Mouse (Mus musculus) myocyte (in vitro differentiated cells): ENCODE data around the gene Siglec1. TPM values are rescaled to one million over a fixed set of nuclear protein-coding genes. Genes with fewer than 3 reads are reported as not detected.

Experiments
- H3K27me3 ChIP-seq: one replicate; pipeline ENCODE4 v1.6.1; 2011; ENCODE audit not compliant: control insufficient read depth, insufficient read depth, insufficient read length
- H3K36me3 ChIP-seq: one replicate; pipeline ENCODE4 v1.6.1; 2011; ENCODE audit not compliant: control insufficient read depth, insufficient read depth
- H3K4me2 ChIP-seq: one replicate; pipeline ENCODE4 v1.6.1; 2011; ENCODE audit warnings: low read depth, control low read depth
- H3K4me3 ChIP-seq: one replicate; pipeline ENCODE4 v1.5.1; 2011; ENCODE audit warnings: mild to moderate bottlenecking, control low read depth, moderate library complexity
- H3K79me2 ChIP-seq: one replicate; pipeline ENCODE4 v1.6.1; 2011; ENCODE audit not compliant: control insufficient read depth, insufficient read depth
- H3ac ChIP-seq: one replicate; pipeline ENCODE4 v1.6.1; 2011; ENCODE audit not compliant: control insufficient read depth, insufficient read length
- CEBPB ChIP-seq: IDR thresholded peaks from 2 replicates; pipeline ENCODE4 v1.6.1; 2011; ENCODE audit warnings: mild to moderate bottlenecking, moderate library complexity; ENCODE audit not compliant: poor library complexity, insufficient read depth, severe bottlenecking
- E2F4 ChIP-seq: IDR thresholded peaks from one replicate; pipeline ENCODE4 v1.6.1; 2011; ENCODE audit warnings: mild to moderate bottlenecking, control low read depth, moderate library complexity; ENCODE audit not compliant: insufficient read depth
- MAX ChIP-seq: IDR thresholded peaks from one replicate; pipeline ENCODE4 v1.6.1; 2011; ENCODE audit warnings: low read depth, mild to moderate bottlenecking, control low read depth
- MYOD1 ChIP-seq, 3 experiments: IDR thresholded peaks; one replicate each; pipeline ENCODE4 v1.6.1; 2011; ENCODE audit warnings: control low read depth in 2 of 3, low read depth in 2 of 3, mild to moderate bottlenecking in 2 of 3, moderate library complexity in 1 of 3; ENCODE audit not compliant: insufficient read length in 2 of 3, control insufficient read depth in 1 of 3
- MYOG ChIP-seq, 3 experiments: IDR thresholded peaks; one replicate each; pipeline ENCODE4 v1.6.1; 2011; ENCODE audit warnings: control low read depth in 2 of 3, low read depth in 2 of 3, mild to moderate bottlenecking in 2 of 3; ENCODE audit not compliant: insufficient read length in 2 of 3, control insufficient read depth in 1 of 3, insufficient read depth in 1 of 3
- POLR2A ChIP-seq: IDR thresholded peaks from one replicate; pipeline ENCODE4 v1.6.1; 2011; ENCODE audit warnings: low read depth, mild to moderate bottlenecking, control low read depth, moderate library complexity; ENCODE audit not compliant: insufficient read length
- POLR2AphosphoS2 ChIP-seq: IDR thresholded peaks from one replicate; pipeline ENCODE4 v1.6.1; 2011; ENCODE audit warnings: low read depth, control low read depth; ENCODE audit not compliant: insufficient read length
- REST ChIP-seq: IDR thresholded peaks from one replicate; pipeline ENCODE4 v1.6.1; 2011; ENCODE audit warnings: mild to moderate bottlenecking, control low read depth, moderate library complexity; ENCODE audit not compliant: insufficient read depth, insufficient read length
- SRF ChIP-seq: IDR thresholded peaks from one replicate; pipeline ENCODE4 v1.6.1; 2011; ENCODE audit warnings: low read depth; ENCODE audit not compliant: control insufficient read depth, insufficient read length
- TCF12 ChIP-seq: IDR thresholded peaks from one replicate; pipeline ENCODE4 v1.6.1; 2011; ENCODE audit warnings: mild to moderate bottlenecking, control low read depth; ENCODE audit not compliant: poor library complexity, insufficient read depth, severe bottlenecking
- TCF3 ChIP-seq: IDR thresholded peaks from one replicate; pipeline ENCODE4 v1.6.1; 2011; ENCODE audit warnings: low read depth, control low read depth; ENCODE audit not compliant: insufficient read length
- USF1 ChIP-seq: IDR thresholded peaks from one replicate; pipeline ENCODE4 v1.6.1; 2011; ENCODE audit warnings: low read depth, mild to moderate bottlenecking, control low read depth, moderate library complexity
- polyA plus RNA-seq: library from polyadenylated mRNA; unstranded; fragments of >200 nt; fragmentation: generic; extraction: Trizol; gene quantifications from one replicate; pipeline ENCODE4 v1.2.1, GENCODE M21; 2012; ENCODE audit warnings: missing spikeins

Siglec1 gene
- polyA plus RNA-seq, 1 experiment = not detected

GRCm38 (mm10) chr2:131132930-131133547, 46.5 kb upstream of the Siglec1 start, which contains the start of gene Gm11037:
Gm11037 (plus strand) TSS chr2:131133497.
- TF ChIP-seq TCF3 (no peak), MYOG (IDR thresholded peaks at IDR 0.05; ENCODE audit: control insufficient read depth in 1 of 3, insufficient read depth in 1 of 3, insufficient read length in 2 of 3, low read depth in 2 of 3) (no peak), E2F4 (no peak), SRF (no peak), MYOD1 (IDR thresholded peaks at IDR 0.05; ENCODE audit: control insufficient read depth in 1 of 3, insufficient read length in 2 of 3, low read depth in 2 of 3) (no peak), MAX (no peak), USF1 (no peak), POLR2AphosphoS2 (no peak), POLR2A (no peak), REST (no peak), TCF12 (no peak), CEBPB (no peak)
- H3K27me3 ChIP-seq = no peaks in the 10 kb centered on the region
- no peak within 1 kb of the TSS for H3K4me3 ChIP-seq
- H3K36me3 ChIP-seq = no peaks in the 10 kb centered on the region
- no peak within 1 kb of the TSS for H3K4me2 ChIP-seq
- H3ac ChIP-seq = no peak within 1 kb of the TSS
- H3K79me2 ChIP-seq = no peaks in the 10 kb centered on the region

GRCm38 (mm10) chr2:131132111-131132888, 45.7 kb upstream of the Siglec1 start:
- H3K27me3 ChIP-seq = no peaks in the 10 kb centered on the region
- no peaks in the 10 kb centered on the region for H3K79me2 ChIP-seq
- no peak overlapping the region for H3ac ChIP-seq
- no peak overlapping the region for H3K4me3 ChIP-seq
- no peak for TF ChIP-seq USF1
- TF ChIP-seq E2F4 = no peak
- no peak for TF ChIP-seq POLR2A
- no peak for TF ChIP-seq TCF3
- no peak for TF ChIP-seq REST
- no peak for TF ChIP-seq POLR2AphosphoS2
- TF ChIP-seq MYOD1 (IDR thresholded peaks at IDR 0.05; ENCODE audit: control insufficient read depth in 1 of 3, insufficient read length in 2 of 3, low read depth in 2 of 3) = no peak
- TF ChIP-seq MAX = no peak
- TF ChIP-seq SRF = no peak
- TF ChIP-seq MYOG (IDR thresholded peaks at IDR 0.05; ENCODE audit: control insufficient read depth in 1 of 3, insufficient read depth in 1 of 3, insufficient read length in 2 of 3, low read depth in 2 of 3) = no peak
- no peak for TF ChIP-seq CEBPB
- no peak for TF ChIP-seq TCF12
- H3K4me2 ChIP-seq = no peak overlapping the region
- no peaks in the 10 kb centered on the region for H3K36me3 ChIP-seq

- Histone ChIP-seq H3K4me3 (no peak overlapping the region), H3K27me3 (no peaks in the 10 kb centered on the region), H3K36me3 (no peaks in the 10 kb centered on the region), H3K79me2 (no peaks in the 10 kb centered on the region), H3ac (no peak overlapping the region), H3K4me2 (no peak overlapping the region)
- TF ChIP-seq MAX (no peak), E2F4 (no peak), TCF3 (no peak), POLR2A (no peak), POLR2AphosphoS2 (no peak), MYOG (IDR thresholded peaks at IDR 0.05; ENCODE audit: control insufficient read depth in 1 of 3, insufficient read depth in 1 of 3, insufficient read length in 2 of 3, low read depth in 2 of 3) (no peak), CEBPB (no peak), TCF12 (no peak), SRF (no peak), REST (no peak), USF1 (no peak), MYOD1 (IDR thresholded peaks at IDR 0.05; ENCODE audit: control insufficient read depth in 1 of 3, insufficient read length in 2 of 3, low read depth in 2 of 3) (no peak)
Observed at GRCm38 (mm10) chr2:131130849-131131248, 44.3 kb upstream of the Siglec1 start.

- H3K36me3 ChIP-seq = no peaks in the 10 kb centered on the region
- H3K4me2 ChIP-seq = no peak overlapping the region
- H3K27me3 ChIP-seq = no peaks in the 10 kb centered on the region
- no peak overlapping the region for H3K4me3 ChIP-seq
- no peak overlapping the region for H3ac ChIP-seq
- H3K79me2 ChIP-seq = no peaks in the 10 kb centered on the region
- TF ChIP-seq SRF (no peak), TCF12 (no peak), MYOD1 (IDR thresholded peaks at IDR 0.05; ENCODE audit: control insufficient read depth in 1 of 3, insufficient read length in 2 of 3, low read depth in 2 of 3) (no peak), CEBPB (no peak), USF1 (no peak), POLR2A (no peak), MAX (no peak), TCF3 (no peak), MYOG (IDR thresholded peaks at IDR 0.05; ENCODE audit: control insufficient read depth in 1 of 3, insufficient read depth in 1 of 3, insufficient read length in 2 of 3, low read depth in 2 of 3) (no peak), E2F4 (no peak), REST (no peak)
Observed at GRCm38 (mm10) chr2:131129836-131130235, 43.3 kb upstream of the Siglec1 start.
